13 mouse cellular contexts compared by ENCODE assay signal in the genomic region with DNA sequence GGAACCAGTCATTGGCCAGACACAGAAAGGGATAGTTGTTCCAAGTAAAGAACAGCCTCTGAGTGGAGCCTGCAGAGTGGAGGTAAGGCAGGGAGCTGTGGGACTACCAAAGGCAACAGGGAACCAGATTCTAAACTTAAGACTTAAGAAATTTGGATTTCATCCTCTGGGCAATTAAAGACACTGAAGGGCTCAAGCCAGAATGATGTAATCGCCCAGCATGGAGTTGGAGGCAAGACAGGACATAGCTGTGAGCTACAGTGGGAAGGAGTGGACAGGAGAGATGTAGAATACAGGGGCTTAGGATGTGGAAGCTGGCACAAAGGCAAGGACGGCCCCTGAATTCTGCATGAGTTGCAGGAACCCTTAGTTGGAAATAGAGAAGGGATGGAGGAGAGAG. TPM values are rescaled to one million over a fixed set of nuclear protein-coding genes. Genes with fewer than 3 reads are reported as not detected.
DNase-seq lines count a peak whose midpoint lies in the region; ATAC-seq lines count a peak whose summit lies in the region.
"Had no signal": no experiment of that assay in that cellular context is flagged by ENCODE, and none has a peak within 500 bp of the region (broad histone marks: within the 10 kb centered on the region; RNA-seq: fewer than 3 reads in every experiment).

No protein-coding gene starts in this region.

- ATAC-seq in lung, embryonic 15.5 days (ENCODE audit: borderline replicate concordance, extremely low read depth, low FRiP score, low TSS enrichment), result no peak
- ATAC-seq in heart, embryonic 15.5 days (replicated peaks; ENCODE audit: insufficient number of reproducible peaks, insufficient read depth, low FRiP score, low read depth), result no peak
- no peak for ATAC-seq in stomach, embryonic 14.5 days (ENCODE audit: insufficient number of reproducible peaks, insufficient read depth, low FRiP score, low read depth)
- ATAC-seq: forebrain, embryonic 14.5 days had no signal

- peak; percentile 95 for DNase-seq in heart, adult 11 months
- no peak for DNase-seq in heart, postnatal 14 days
- DNase-seq in lung, postnatal 25 days (ENCODE audit: low spot score), result no peak
- no peak for DNase-seq in cerebellum, postnatal 14 days
- DNase-seq in testis, postnatal 14 days (ENCODE audit: low spot score), result no peak
- DNase-seq: cerebellum, adult 11 months; kidney, adult 9 months; midbrain, embryonic 14.5 days; thymus, postnatal 14 days had no signal

- H3K27me3 ChIP-seq in lung, embryonic 15.5 days, result no peaks in the 10 kb centered on the region
- H3K27me3 ChIP-seq in heart, embryonic 15.5 days, result no peaks in the 10 kb centered on the region
- H3K27me3 ChIP-seq in stomach, embryonic 14.5 days (ENCODE audit: control insufficient read depth, insufficient read depth, low read length), result no peaks in the 10 kb centered on the region

- no peak overlapping the region for H3K4me2 ChIP-seq in lung, embryonic 15.5 days
- no peak overlapping the region for H3K4me2 ChIP-seq in heart, embryonic 15.5 days
- no peak overlapping the region for H3K4me2 ChIP-seq in stomach, embryonic 14.5 days (replicated peaks; ENCODE audit: low read depth, low read length)

- peak overlapping the region; percentile 94 for H3K27ac ChIP-seq in lung, embryonic 15.5 days
- H3K27ac ChIP-seq in heart, embryonic 15.5 days, result peak overlapping the region; percentile 43
- H3K27ac ChIP-seq in stomach, embryonic 14.5 days (ENCODE audit: low read length), result peak overlapping the region; percentile 61

- intact Hi-C loops in heart, postnatal 14 days (cut with DNase I), result loop anchor here (2.0 kb wide), 1 partner anchor 15 kb away; no protein-coding TSS in a partner anchor

- no peaks in the 10 kb centered on the region for H3K36me3 ChIP-seq in lung, embryonic 15.5 days
- H3K36me3 ChIP-seq in heart, embryonic 15.5 days, result no peaks in the 10 kb centered on the region
- no peaks in the 10 kb centered on the region for H3K36me3 ChIP-seq in stomach, embryonic 14.5 days (ENCODE audit: control insufficient read depth, insufficient read depth, low read length)

- H3K9me3 ChIP-seq in lung, embryonic 15.5 days, result no peaks in the 10 kb centered on the region
- no peaks in the 10 kb centered on the region for H3K9me3 ChIP-seq in heart, embryonic 15.5 days (replicated peaks)
- no peaks in the 10 kb centered on the region for H3K9me3 ChIP-seq in stomach, embryonic 14.5 days (ENCODE audit: control insufficient read depth, low read depth, low read length)

- H3K4me3 ChIP-seq in lung, embryonic 15.5 days, result no peak overlapping the region
- no peak overlapping the region for H3K4me3 ChIP-seq in heart, embryonic 15.5 days
- H3K4me3 ChIP-seq in stomach, embryonic 14.5 days (ENCODE audit: low read depth, low read length), result no peak overlapping the region

- 29% methylated on average over 2 of the region's 2 CpGs for WGBS in lung, embryonic 15.5 days
- WGBS in heart, embryonic 15.5 days, result 57% methylated on average over 2 of the region's 2 CpGs
- WGBS in stomach, embryonic 14.5 days, result 50% methylated on average over 2 of the region's 2 CpGs

- H3K4me1 ChIP-seq in lung, embryonic 15.5 days, result peaks cover 72% of the 10 kb centered on the region
- H3K4me1 ChIP-seq in heart, embryonic 15.5 days (replicated peaks), result peaks cover 44% of the 10 kb centered on the region
- peaks cover 36% of the 10 kb centered on the region for H3K4me1 ChIP-seq in stomach, embryonic 14.5 days (ENCODE audit: control insufficient read depth, insufficient read depth, low read length)

- H3K9ac ChIP-seq in lung, embryonic 15.5 days, result no peak overlapping the region
- H3K9ac ChIP-seq in heart, embryonic 15.5 days, result no peak overlapping the region
- no peak overlapping the region for H3K9ac ChIP-seq in stomach, embryonic 14.5 days (replicated peaks; ENCODE audit: low read depth, low read length)

RNA-seq across cellular contexts. Expression of a gene that starts 46.4 kb away (rescaled TPM):
- 10 to 100 TPM; 44.7 to 51.8 TPM for total RNA-seq in heart, postnatal 14 days (2021)
- 49.4 and 50.0 TPM in 2 replicates for polyA plus RNA-seq in lung, embryonic 15.5 days (2015; fragmentation: Nextera tagmentation; extraction: Ambion mirVana)
- polyA plus RNA-seq in heart, embryonic 15.5 days (2015; fragmentation: Nextera tagmentation; extraction: Ambion mirVana), result 40.1 and 41.7 TPM in 2 replicates
- polyA plus RNA-seq in stomach, embryonic 14.5 days (2014; fragmentation: Nextera tagmentation; extraction: Ambion mirVana), result 18.2 and 21.6 TPM in 2 replicates

Comparison
In these comparisons a context has a peak if more than half of its experiments do, and no peak if none do; other contexts are left out.
1. H3K27ac ChIP-seq: peak in every context shown above with its lines; median percentile 94 in lung, embryonic 15.5 days; 61 in stomach, embryonic 14.5 days; 43 in heart, embryonic 15.5 days.